Mouse (Mus musculus) embryonic fibroblast, embryonic 13.5 days (primary cell): ENCODE measurements at regions not wholly inside any gene's neighbourhood (a gene's known extent, or its start where the extent isn't known, plus 50 kb on each side); places are given as distances from the start of the nearest gene placed in this dataset.

Source experiments
- H3K27ac ChIP-seq: 2 replicates; pipeline ENCODE4 v1.5.1; 2012; ENCODE audit warnings: low read length, control low read depth, inconsistent platforms; ENCODE audit not compliant: insufficient read depth
- H3K4me1 ChIP-seq: 2 replicates; pipeline ENCODE4 v1.6.1; 2011; ENCODE audit warnings: low read length; ENCODE audit not compliant: control insufficient read depth, insufficient read depth
- H3K4me3 ChIP-seq: 2 replicates; pipeline ENCODE4 v1.5.1; 2011; ENCODE audit warnings: mild to moderate bottlenecking, control low read depth, low read length; ENCODE audit not compliant: insufficient read depth
- CTCF ChIP-seq: IDR thresholded peaks from 2 replicates; pipeline ENCODE4 v1.5.1; 2011; ENCODE audit warnings: mild to moderate bottlenecking, control low read depth, low read length, moderate library complexity, borderline replicate concordance; ENCODE audit not compliant: insufficient read depth
- POLR2A ChIP-seq: IDR thresholded peaks from 2 replicates; pipeline ENCODE4 v1.6.1; 2011; ENCODE audit warnings: low read depth, mild to moderate bottlenecking, control low read depth, low read length, moderate library complexity

DNA sequence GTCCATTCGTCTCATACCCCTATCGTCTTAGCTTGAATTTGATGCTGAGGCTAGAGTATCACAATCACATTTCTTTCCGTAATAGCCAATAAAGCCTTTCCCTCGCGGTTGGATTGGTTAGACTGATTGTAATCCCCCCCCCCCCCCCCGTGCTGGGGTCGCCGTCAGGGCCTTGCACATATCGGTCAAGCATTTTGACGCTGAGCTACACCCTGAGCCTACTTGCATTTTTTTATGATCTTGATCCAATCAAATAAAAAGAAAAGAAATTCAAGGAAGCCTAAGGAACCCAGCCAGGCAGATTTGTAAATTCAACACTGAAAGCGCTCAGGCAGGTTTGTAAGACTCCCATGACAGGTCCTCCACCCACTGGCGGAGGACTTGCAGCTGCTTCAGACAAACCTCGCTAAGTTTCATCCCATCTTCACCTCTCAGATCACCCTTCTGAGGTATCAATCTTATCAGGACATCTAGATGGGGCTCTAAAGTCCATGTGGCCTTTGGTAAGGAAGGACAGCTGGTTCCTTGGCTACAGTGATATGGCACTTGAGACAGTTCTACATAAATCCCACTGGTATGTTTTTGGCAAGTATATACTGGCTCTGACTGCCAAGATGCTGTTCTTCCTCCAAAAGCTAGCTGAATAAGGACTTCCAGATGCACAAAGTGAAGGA lies 66.8 kb upstream of the Cd93 start:
- H3K4me1 ChIP-seq, result no peaks in the 10 kb centered on the region
- no peak overlapping the region for H3K27ac ChIP-seq
- TF ChIP-seq POLR2A, result no peak
- H3K4me3 ChIP-seq, result no peak overlapping the region

DNA sequence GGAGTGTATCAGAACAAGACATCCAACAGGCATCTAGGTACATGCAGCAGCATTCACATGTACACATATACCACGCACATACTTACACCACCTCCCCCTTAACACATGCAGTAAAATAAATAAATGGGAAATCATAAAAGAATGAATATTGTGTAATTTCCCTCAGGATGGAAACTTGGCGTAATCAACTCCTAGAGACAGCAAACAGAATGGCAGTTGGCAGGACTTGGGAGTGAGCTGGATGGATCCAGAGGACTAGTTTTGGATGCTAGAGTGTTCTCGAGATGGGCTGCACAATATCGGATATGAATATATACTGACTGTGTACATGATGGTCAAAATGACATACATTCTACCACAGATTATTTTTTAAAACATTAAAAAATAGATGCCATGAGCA lies 66.0 kb upstream of the Cd93 start:
- Histone ChIP-seq H3K4me3 (no peak overlapping the region), H3K27ac (no peak overlapping the region), H3K4me1 (no peaks in the 10 kb centered on the region)
- TF ChIP-seq CTCF, result no peak
- no peak for TF ChIP-seq POLR2A

DNA sequence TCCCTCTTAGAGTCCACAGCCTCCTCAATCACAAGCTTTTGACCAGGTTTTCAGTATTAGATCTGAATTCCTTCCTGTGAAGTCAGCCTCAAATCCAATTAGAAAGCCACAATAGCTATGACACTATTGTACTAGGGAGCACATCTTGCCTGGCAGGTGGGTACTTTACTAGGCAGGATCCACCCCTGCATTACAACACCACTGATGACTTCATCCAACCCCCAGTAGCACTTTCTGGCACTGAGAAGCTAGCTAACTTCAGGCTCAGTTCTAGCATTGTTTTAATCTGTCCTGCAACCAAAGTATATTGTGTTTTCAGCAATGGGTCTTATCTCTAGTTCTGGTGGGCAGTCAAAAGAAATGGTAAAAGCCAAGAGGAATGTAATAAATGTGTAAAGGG lies 64.2 kb upstream of the Cd93 start:
- no peaks in the 10 kb centered on the region for H3K4me1 ChIP-seq
- no peak overlapping the region for H3K27ac ChIP-seq
- no peak overlapping the region for H3K4me3 ChIP-seq
- no peak for TF ChIP-seq CTCF
- TF ChIP-seq POLR2A, result no peak

DNA sequence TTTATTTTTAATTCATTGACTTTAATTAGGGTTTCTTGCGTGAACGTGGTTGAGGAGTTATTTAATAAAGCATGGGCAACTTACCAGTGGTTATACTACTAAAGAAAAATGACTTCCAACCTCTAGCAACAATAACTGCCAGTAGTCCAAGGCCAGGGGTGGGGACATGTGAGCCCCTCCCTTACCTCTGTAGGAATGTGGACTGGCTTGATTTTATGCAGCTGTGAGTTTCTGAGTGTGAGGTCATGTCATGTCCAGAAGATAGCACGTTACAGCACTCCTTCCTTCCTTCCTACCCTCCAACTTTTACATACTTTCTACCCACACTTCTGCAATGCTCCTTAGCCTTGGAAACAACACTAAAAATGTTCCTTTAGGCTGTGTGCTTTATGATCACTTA lies 63.6 kb upstream of the Cd93 start:
- Histone ChIP-seq H3K4me1 (no peaks in the 10 kb centered on the region), H3K27ac (no peak overlapping the region), H3K4me3 (no peak overlapping the region)
- TF ChIP-seq POLR2A (no peak), CTCF (no peak)

DNA sequence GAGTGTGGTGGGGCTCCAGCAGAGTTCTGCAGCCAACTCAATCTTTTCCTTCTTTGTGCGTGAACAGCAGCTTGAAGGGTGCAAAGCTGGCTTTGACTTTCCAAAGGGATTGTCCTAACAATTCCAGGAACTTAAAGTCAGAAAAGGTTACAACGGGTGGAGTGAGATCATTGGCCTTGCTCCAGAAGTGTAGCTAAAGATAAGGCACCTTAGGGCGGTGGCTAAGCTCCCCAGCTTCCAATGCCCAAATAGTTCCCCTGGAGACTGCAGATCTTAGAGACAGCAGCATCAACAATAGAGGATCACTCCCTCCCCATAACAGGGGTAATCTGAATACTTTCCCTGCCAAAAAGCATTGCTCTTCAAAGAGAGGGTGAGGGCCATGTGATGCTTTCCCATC lies 62.3 kb upstream of the Cd93 start:
- Histone ChIP-seq H3K4me1 (no peaks in the 10 kb centered on the region), H3K27ac (no peak overlapping the region), H3K4me3 (no peak overlapping the region)
- TF ChIP-seq CTCF, result no peak
- TF ChIP-seq POLR2A, result no peak

DNA sequence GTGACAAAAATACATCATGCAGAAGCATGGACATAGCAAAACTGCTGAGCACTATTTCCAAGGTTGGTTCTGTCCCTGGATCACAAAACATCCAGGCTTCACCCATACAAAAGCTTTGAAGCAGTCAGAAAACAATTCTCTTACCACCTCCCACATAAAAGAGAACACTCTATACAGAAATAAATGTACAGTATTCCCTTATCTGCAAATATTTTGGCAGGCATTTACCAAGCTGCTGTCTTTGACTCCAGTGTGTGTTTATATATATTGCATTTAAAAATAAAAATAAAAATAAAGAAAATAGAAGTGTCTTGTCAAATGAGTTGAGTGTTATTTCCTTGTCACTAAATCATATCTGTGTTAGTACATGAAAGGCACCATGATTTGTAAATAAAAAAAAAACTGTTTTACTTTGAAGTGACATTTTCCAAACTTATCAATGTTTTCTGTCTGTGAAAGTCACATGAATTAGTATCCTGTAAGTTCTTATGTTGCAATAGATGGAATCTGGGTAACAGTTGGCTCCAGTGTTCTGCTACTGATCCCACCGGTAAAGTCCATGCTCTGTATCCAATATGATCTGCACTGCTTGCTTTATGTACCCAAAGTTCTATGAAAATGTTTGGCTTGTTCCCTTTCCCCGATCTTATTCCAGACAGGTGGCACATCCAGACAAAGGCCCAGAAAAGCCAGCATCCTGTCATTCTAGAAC lies 59.9 kb upstream of the Cd93 start:
- Histone ChIP-seq H3K4me3 (no peak overlapping the region), H3K4me1 (no peaks in the 10 kb centered on the region), H3K27ac (no peak overlapping the region)
- TF ChIP-seq POLR2A (no peak), CTCF (no peak)

DNA sequence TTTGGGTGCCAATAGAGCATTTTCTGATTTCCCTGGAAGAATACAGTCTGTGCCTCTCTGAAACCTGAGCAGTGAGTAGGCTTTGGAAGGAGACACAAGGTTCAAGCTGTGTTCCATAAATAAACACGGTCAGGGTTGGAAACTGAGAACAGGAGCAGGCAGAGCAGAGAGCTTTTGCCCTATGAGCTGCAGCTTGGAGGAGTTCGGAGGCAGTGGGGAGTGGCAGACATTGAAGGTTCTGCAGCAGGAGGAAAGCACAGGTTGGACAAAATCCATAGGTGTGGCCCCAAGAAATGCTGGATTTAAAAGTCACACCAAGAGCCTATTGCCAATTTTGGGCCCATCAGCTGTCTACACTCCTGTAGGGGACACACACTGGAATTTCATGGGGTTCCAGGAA lies 59.0 kb upstream of the Cd93 start:
- TF ChIP-seq POLR2A (no peak), CTCF (no peak)

DNA sequence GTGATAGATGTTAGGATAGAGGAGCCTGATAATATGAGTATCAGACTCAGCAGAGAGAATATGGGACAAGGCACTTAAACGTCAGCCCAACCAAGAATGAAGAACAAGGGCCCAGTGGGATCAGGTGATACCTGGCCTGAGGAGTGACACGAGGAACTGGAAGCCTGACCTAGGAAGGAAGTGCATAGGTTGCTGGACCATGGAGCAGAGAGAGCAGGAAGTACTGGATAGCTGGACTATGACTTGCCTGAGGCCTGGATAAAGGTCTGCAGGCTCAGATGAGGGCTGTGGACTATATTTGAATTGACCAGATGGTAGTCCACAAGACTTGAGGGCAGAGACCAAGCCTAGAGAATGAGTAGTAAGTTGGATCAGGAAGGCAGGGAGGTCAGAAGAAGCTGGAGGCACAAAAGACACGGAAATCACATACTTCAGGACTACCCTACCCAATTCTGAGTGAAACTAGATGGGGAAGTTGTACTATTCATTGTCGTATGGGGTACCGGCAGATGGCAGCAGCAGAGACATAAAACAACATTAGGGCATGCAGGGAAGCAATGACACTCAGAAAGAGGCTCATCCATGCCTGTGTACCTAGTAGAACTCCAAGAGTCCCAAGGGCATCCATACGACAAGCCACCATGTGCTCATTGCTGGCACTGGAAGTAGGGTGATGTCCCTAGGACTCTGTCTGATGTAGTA lies 57.0 kb upstream of the Cd93 start:
- TF ChIP-seq POLR2A (no peak), CTCF (no peak)
- Histone ChIP-seq H3K4me3 (no peak overlapping the region), H3K4me1 (peaks cover 8% of the 10 kb centered on the region; the same call in 1 of the 2 replicates), H3K27ac (no peak overlapping the region)

More for the DNA sequence above, 59.0 kb upstream of the Cd93 start:
- Histone ChIP-seq H3K4me1 (peaks cover 7% of the 10 kb centered on the region; the same call in 1 of the 2 replicates), H3K4me3 (no peak overlapping the region), H3K27ac (no peak overlapping the region)

DNA sequence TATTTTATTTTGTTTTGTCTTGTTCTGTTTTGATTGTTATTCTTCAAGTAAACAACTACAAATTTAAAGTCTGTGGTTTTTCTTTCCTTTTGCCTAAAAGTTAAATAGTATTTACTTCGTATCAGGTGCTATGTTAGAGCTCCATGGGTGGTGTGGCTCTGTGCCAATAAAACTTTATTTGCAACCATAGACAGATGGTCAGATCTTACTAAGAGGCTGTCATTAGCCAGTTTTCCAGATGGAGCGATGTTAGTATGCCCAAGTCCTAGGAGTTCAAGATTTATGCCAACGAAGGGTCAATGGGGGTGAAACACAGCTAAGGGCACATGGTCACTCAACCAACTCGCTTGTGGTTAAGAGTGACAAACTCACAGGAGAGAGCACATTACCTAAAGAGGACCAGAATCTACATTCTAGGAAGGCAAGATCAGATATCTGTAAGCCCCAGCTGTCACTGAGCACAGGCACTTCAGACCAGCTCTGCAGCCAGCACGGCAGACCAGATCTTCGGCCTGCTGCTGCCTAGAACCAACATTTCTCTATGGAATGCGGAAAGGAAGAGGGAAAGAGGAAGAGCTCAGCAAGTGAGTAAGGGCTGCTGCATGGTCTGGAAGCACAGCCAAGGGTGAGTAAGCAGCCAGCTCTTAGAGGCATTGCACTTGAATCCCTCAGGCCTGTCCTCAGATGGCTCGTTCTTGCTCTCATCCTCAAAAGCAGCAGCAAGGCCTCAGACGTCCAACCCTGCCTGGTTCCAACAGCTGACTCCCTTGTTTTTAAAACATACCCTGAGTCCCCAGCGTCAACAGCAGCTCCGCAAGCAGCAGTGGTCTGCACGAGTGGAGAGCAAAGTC lies 54.3 kb upstream of the Cd93 start:
- no peak overlapping the region for H3K4me3 ChIP-seq
- peaks cover 8% of the 10 kb centered on the region; the same call in 1 of the 2 replicates for H3K4me1 ChIP-seq
- TF ChIP-seq CTCF, result no peak
- TF ChIP-seq POLR2A, result no peak
- H3K27ac ChIP-seq, result no peak overlapping the region
